Mouse (Mus musculus) kidney, adult 2 months (tissue): ENCODE results near the gene Agr2. TPM values are rescaled to one million over a fixed set of nuclear protein-coding genes. Genes with fewer than 3 reads are reported as not detected.

ENCODE experiments used
- DNase-seq: peaks from one replicate; pipeline ENCODE4 v3.0.0; 2021
- H3K27ac ChIP-seq: fragments of 200-500 bp; 2 replicates; pipeline ENCODE4 v1.5.1; 2012; ENCODE audit warnings: low read depth, low read length, control low read depth, inconsistent platforms; ENCODE audit not compliant: insufficient read depth
- H3K27me3 ChIP-seq: fragments of 200-500 bp; replicated peaks from 2 replicates; pipeline ENCODE4 v1.6.1; 2012; ENCODE audit warnings: mild to moderate bottlenecking, moderate library complexity, low read length, inconsistent platforms; ENCODE audit not compliant: control insufficient read depth, insufficient read depth
- H3K36me3 ChIP-seq: fragments of 200-500 bp; 2 replicates; pipeline ENCODE4 v1.6.1; 2012; ENCODE audit warnings: mild to moderate bottlenecking, moderate library complexity, low read length, inconsistent platforms; ENCODE audit not compliant: control insufficient read depth, insufficient read depth
- H3K4me1 ChIP-seq: fragments of 200-500 bp; 2 replicates; pipeline ENCODE4 v1.6.1; 2011; ENCODE audit warnings: low read length; ENCODE audit not compliant: control insufficient read depth, insufficient read depth
- H3K4me3 ChIP-seq: fragments of 200-500 bp; 2 replicates; pipeline ENCODE4 v1.5.1; 2011; ENCODE audit warnings: mild to moderate bottlenecking, low read depth, low read length, control low read depth; ENCODE audit not compliant: insufficient read depth
- CTCF ChIP-seq: fragments of 200-500 bp; conservative IDR thresholded peaks from 2 replicates; pipeline ENCODE4 v1.5.1; 2011; ENCODE audit warnings: low read depth, mild to moderate bottlenecking, control low read depth, low read length, moderate library complexity, mixed read lengths; ENCODE audit not compliant: insufficient read depth, insufficient read length
- POLR2A ChIP-seq: fragments of 200-500 bp; IDR thresholded peaks from one replicate; pipeline ENCODE4 v1.6.1; 2011; ENCODE audit warnings: low read depth, low read length, control low read depth
- WGBS: fragments of 180-500 bp; shearing (Covaris S2); methylation state at CpG from one replicate; pipeline ENCODE4 v1.1.7; 2018; 5-methylcytosine and 5-hydroxymethylcytosine counted together
- polyA plus RNA-seq: library from polyadenylated mRNA; depleted of rRNA; stranded (reverse); fragments of >200 nt; gene quantifications from 2 replicates; pipeline ENCODE4 v1.2.3, GENCODE M21; 2012; rRNA removed

The Agr2 gene
- polyA plus RNA-seq, 1 experiment: not detected

DNA sequence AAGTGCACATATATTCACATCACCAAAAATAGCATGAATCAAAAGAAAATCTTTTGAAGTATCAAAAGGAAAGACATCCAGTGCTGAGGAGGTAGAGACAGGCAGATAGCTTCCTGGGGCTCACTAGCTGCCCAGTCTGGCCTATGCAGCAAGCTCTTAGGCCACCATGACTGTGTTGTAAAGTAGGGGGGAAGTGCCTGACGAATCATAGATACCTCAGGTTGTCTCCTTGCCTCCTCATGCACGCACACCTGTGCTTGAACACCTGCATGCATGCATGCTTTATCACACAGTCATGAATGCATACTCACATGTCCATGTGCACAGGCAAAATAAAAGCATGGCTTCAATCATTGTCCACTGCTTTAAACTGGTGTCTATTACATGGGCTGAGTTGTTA, 52.0 kb downstream of the Agr2 start:
- DNase-seq: no peak
- H3K4me3 ChIP-seq: no peak overlapping the region
- WGBS: 93% methylated on average over 2 of the region's 2 CpGs
- H3K27ac ChIP-seq: no peak overlapping the region
- no peaks in the 10 kb centered on the region for H3K36me3 ChIP-seq
- H3K4me1 ChIP-seq: no peaks in the 10 kb centered on the region; the same call in 1 of the 2 replicates
- no peak for TF ChIP-seq CTCF
- H3K27me3 ChIP-seq: no peaks in the 10 kb centered on the region

DNA sequence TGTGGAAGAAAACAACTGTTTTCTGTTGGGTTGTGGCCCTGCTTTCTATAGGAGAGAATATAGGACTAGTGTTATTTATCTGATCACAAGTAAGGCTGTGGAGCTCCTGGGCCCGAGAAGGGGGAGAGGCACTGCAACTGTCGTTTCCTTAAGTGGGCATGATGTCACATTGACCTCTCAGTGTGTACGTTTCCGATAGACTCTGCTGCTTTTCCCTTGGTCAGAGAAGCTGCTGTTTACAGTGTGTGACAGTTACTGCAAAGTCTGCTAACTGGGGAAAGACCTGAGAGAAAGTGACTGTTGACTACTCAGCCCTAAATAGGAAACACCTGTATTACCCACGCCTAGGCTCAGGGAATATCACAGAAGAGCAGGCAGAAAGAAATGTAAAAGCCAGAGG, 53.5 kb downstream of the Agr2 start:
- no peak overlapping the region for H3K27ac ChIP-seq
- H3K4me1 ChIP-seq: no peaks in the 10 kb centered on the region; the same call in 1 of the 2 replicates
- no peak for TF ChIP-seq CTCF
- TF ChIP-seq POLR2A: no peak
- DNase-seq: no peak
- no peaks in the 10 kb centered on the region for H3K27me3 ChIP-seq
- 49% methylated on average over 5 of the region's 5 CpGs for WGBS
- no peaks in the 10 kb centered on the region for H3K36me3 ChIP-seq
- H3K4me3 ChIP-seq: no peak overlapping the region

DNA sequence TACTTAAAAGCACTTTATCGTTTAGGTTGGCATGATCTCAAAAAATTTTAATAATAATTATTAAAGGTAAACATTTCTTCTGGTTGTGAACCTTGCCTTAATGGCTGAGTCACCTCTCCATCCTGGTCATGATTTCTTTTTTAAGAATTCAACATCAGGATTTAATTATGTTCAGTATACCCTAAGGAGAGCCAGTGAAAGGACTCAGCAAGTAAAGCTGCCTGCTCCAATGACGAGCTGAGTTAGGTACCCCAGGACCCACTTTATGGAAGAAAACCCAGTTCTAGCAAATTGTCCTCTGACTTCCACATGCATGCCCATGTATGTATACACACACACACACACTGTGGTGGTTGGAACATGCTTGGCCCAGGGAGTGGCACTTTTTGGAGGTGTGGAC, 54.9 kb downstream of the Agr2 start:
- WGBS: 82% methylated on average over 2 of the region's 2 CpGs
- no peak overlapping the region for H3K27ac ChIP-seq
- H3K36me3 ChIP-seq: no peaks in the 10 kb centered on the region
- H3K4me3 ChIP-seq: no peak overlapping the region
- TF ChIP-seq CTCF (no peak), POLR2A (no peak)
- no peak for DNase-seq
- no peaks in the 10 kb centered on the region; the same call in 1 of the 2 replicates for H3K4me1 ChIP-seq
- H3K27me3 ChIP-seq: no peaks in the 10 kb centered on the region

DNA sequence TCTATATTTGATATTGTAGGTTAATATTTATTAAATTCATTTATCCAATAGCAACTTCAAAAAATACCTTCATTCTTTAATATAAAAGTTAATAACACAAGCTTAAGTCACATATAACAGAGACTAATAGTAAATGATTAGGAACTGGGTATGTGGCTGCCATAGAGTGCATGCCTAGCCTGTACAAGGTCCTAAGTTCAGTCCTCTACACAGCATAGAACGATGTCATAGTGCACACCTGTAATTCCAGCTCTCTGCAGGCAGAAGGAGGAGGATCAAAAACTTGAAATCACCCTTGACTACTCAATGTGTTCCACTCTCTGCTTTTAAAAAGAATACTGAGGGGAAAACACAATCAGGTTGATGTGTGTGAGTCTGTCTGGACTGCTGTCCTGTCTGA, 57.6 kb downstream of the Agr2 start:
- Histone ChIP-seq H3K27me3 (no peaks in the 10 kb centered on the region), H3K27ac (no peak overlapping the region), H3K4me1 (no peaks in the 10 kb centered on the region; the same call in 1 of the 2 replicates), H3K36me3 (no peaks in the 10 kb centered on the region), H3K4me3 (no peak overlapping the region)
- no peak for TF ChIP-seq POLR2A
- TF ChIP-seq CTCF: no peak
- no peak for DNase-seq
- 58% methylated on average over 1 of the region's 1 CpGs for WGBS

Other genes with a start within 250 kb of the Agr2 start
- gene Agr3, start 67.3 kb upstream of the Agr2 start, polyA plus RNA-seq: not detected in 2 replicates
- gene Tspan13, start 49.6 kb downstream of the Agr2 start, polyA plus RNA-seq: 23.7 and 29.7 TPM in 2 replicates
- gene Ankmy2, start 164.2 kb downstream of the Agr2 start, polyA plus RNA-seq: 13.5 and 16.9 TPM in 2 replicates
- 9.6 and 10.1 TPM in 2 replicates for gene Bzw2, start 165.2 kb downstream of the Agr2 start, polyA plus RNA-seq